Mouse (Mus musculus) CD4-positive, CD25-positive, alpha-beta regulatory T cell (primary cell): ENCODE data around the gene Wdr70. TPM values are rescaled to one million over a fixed set of nuclear protein-coding genes. Genes with fewer than 3 reads are reported as not detected.

Source experiments
- polyA plus RNA-seq: library from polyadenylated mRNA; unstranded; fragments of 100-300 nt; shearing (Covaris generic); gene quantifications from one replicate; pipeline ENCODE4 v1.2.1, GENCODE M21; 2017

The Wdr70 gene
- 45.1 TPM for polyA plus RNA-seq

DNA sequence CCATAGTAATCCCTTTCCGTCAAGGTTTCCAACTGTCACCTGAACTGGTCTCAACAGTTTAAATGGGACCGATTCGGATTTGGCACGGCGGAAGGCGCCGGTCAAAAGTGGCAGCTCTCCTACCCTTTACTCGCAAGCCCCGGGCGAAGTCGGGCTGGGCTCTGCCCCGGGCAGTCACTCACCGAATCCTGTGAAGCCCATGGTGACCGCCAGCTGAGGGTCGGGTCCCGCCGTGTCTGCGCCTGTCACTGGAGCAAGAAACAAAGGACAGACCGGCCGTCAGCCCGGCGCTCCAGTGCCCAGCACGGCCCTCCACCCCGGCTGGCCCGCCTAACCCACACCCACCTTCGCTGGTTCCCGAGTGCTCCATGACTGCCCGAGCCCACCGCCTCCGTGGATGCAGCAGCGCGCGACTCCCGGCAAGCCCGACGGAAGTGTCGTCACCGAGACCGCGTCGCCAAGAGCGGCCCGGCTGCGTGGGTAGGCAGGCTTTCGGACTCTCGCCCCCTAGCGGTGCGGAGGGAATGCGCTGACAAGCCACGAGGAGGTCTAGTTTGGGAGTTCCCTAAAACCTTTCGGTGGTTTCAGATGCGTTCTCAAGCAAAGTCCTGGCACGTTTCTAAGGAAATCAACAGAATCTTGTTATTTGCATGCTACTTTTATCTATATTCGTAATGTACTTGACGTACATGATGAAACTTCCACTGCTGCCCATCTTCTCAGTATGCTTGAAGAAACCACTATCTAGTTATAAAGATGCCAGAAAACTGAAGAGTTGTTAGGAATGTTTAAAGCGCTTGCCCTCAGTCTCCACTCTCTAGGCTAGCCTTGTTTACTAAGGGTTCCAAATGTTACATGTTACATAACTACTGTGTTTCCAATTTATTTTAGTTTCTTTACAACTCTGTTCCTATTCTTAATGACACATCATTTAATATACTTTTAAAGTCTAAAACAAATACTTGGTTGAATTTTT, at the start of gene Wdr70:
TSS of gene Wdr70 (minus strand) at position 436 of the 976 bp plus-strand sequence.

GRCm38 (mm10) chr15:8108966-8109743, 10.1 kb upstream of the Wdr70 start, which contains the start of gene Nup155:
Gene Nup155 (plus strand): TSS chr15:8109273.

Other genes starting within 250 kb of the Wdr70 start
- 15.6 TPM for gene Nup155, start 10.1 kb upstream of the Wdr70 start, polyA plus RNA-seq
- 11.0 TPM for gene Cplane1, start 69.9 kb upstream of the Wdr70 start, polyA plus RNA-seq